Mouse (Mus musculus): ENCODE data around the gene Capn1. TPM values are rescaled to one million over a fixed set of nuclear protein-coding genes. Genes with fewer than 3 reads are reported as not detected.

Gene Capn1
- polyA plus RNA-seq, 2 experiments, result 25.6 to 28.0 TPM

DNA sequence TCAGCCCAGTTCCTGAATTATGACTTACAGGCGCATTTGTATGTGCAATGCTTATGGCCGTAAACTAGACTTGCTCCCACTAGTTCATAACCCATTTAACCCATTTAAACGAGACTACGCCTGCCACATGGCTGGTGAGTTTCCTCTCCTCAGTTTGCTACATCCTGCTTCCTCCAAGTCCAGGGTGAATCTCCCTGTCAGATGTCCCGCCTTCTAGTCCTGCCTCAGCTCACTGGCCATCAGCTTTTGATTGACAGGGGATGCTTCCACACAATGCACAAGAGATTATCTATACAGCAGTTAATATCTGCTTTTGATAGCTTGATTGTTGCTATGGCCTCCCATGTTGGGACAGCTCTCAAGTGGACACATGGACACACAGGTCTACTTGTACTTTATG is 38.6 kb upstream of the Capn1 start:
- ATAC-seq (ENCODE audit: insufficient read depth) (no peak), DNase-seq (ENCODE audit: low read depth in 3 of 3, low spot score in 3 of 3) (no peak)
- Histone ChIP-seq H3K36me3 (replicated peaks; ENCODE audit: control insufficient read depth, insufficient read depth, low read depth) (peaks cover 75% of the 10 kb centered on the region), H3K4me2 (ENCODE audit: low read depth) (no peak overlapping the region), H3K4me1 (replicated peaks; ENCODE audit: control insufficient read depth in 2 of 2, insufficient read depth in 2 of 2, low read length in 1 of 2) (peaks cover 13% of the 10 kb centered on the region in 2 experiments), H3K4me3 (ENCODE audit: insufficient read depth in 1 of 2, low read depth in 2 of 2, low read length in 2 of 2) (no peak overlapping the region), H3K27ac (no peak overlapping the region), H3K9me3 (ENCODE audit: control insufficient read depth, low read length) (no peaks in the 10 kb centered on the region), H3K27me3 (ENCODE audit: control insufficient read depth, insufficient read depth, low read length) (no peaks in the 10 kb centered on the region), H3K9ac (replicated peaks) (no peak overlapping the region)
- WGBS (ENCODE audit: insufficient replicate concordance), result 81% methylated on average over 5 of the region's 5 CpGs
- TF ChIP-seq EP300 (IDR thresholded peaks at IDR 0.05; ENCODE audit: low read depth), result no peak

DNA sequence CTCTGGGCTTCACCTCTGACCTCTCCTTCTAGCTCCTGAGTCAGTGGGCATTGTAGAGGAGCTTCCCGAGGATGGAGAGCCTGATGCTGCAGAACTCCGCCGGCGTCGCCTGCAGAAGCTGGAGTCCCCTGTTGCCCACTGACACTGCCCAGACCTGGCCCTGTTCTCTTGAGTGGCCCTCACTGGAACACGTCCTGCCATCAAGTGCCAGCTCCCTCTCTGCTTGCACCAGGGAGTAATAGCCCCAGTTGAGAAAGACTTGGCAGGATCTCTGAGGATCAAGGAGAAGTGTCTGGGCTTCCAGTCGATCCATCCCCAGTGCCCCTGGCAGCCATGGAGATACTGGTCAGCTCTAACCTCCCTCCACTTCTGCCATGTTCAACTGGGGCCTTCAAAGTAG is 36.8 kb upstream of the Capn1 start:
- no peak for DNase-seq (ENCODE audit: low read depth in 3 of 3, low spot score in 3 of 3)
- H3K9ac ChIP-seq (replicated peaks), result no peak overlapping the region
- no peaks in the 10 kb centered on the region for H3K27me3 ChIP-seq (ENCODE audit: control insufficient read depth, insufficient read depth, low read length)
- TF ChIP-seq CTCF (IDR thresholded peaks at IDR 0.05; ENCODE audit: low read depth) (no peak), EP300 (IDR thresholded peaks at IDR 0.05; ENCODE audit: low read depth) (no peak)
- peaks cover 77% of the 10 kb centered on the region for H3K36me3 ChIP-seq (replicated peaks; ENCODE audit: control insufficient read depth, insufficient read depth, low read depth)
- H3K9me3 ChIP-seq (ENCODE audit: control insufficient read depth, low read length), result no peaks in the 10 kb centered on the region
- H3K27ac ChIP-seq, result no peak overlapping the region
- no peak overlapping the region for H3K4me3 ChIP-seq (ENCODE audit: insufficient read depth in 1 of 2, low read depth in 2 of 2, low read length in 2 of 2)
- H3K4me1 ChIP-seq (replicated peaks; ENCODE audit: control insufficient read depth in 2 of 2, insufficient read depth in 2 of 2, low read length in 1 of 2), result peaks cover 19 to 20% of the 10 kb centered on the region in 2 experiments
- 85% methylated on average over 7 of the region's 7 CpGs for WGBS (ENCODE audit: insufficient replicate concordance)
- H3K4me2 ChIP-seq (ENCODE audit: low read depth), result no peak overlapping the region
- ATAC-seq (ENCODE audit: insufficient read depth), result no peak

DNA sequence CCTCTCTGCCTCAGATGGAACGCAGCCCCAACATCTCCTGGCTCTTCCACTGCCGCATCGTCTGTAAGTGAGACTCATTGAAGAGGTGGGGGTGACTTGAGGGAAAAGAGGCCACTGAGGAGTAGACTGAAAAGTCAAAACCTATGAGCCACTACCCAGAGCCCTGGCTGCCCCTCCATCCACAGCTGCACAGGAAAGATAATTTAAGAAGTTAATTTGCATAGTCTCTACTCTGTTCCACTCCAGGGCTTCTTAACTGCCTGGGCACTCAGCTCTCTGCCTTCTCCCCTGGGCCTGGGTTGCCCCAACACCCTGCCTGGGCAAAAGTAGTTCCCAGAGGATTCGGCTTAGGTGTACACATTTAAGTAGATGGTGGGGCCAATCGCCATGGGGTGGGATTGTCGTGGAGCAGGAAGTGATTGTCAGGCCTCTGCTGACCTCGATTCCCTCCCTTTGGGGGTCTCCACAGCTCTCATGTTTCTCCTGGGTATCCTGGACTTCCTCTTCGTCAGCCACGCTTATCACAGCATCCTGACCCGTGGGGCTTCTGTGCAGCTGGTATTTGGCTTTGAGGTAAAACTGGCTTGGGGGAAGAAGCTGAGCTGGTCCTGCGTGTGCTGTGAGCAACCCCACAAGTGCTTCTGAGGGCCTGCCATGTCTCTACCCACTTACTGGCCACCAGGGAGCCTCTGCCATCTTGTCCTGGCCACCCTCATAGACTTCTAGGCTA is 33.1 kb upstream of the Capn1 start:
- Histone ChIP-seq H3K4me2 (ENCODE audit: low read depth) (peak overlapping the region; percentile 99), H3K9me3 (ENCODE audit: control insufficient read depth, low read length) (no peaks in the 10 kb centered on the region), H3K9ac (replicated peaks) (no peak overlapping the region), H3K27me3 (ENCODE audit: control insufficient read depth, insufficient read depth, low read length) (no peaks in the 10 kb centered on the region), H3K4me3 (ENCODE audit: insufficient read depth in 1 of 2, low read depth in 2 of 2, low read length in 2 of 2) (0 out of 4 replicates have a peak overlapping the region, but pooled peaks of 1 of the 2 experiments have one; percentile 12), H3K36me3 (replicated peaks; ENCODE audit: control insufficient read depth, insufficient read depth, low read depth) (peaks cover 56% of the 10 kb centered on the region), H3K27ac (no peak overlapping the region), H3K4me1 (replicated peaks; ENCODE audit: control insufficient read depth in 2 of 2, insufficient read depth in 2 of 2, low read length in 1 of 2) (peaks cover 15 to 21% of the 10 kb centered on the region in 2 experiments)
- no peak for TF ChIP-seq EP300 (IDR thresholded peaks at IDR 0.05; ENCODE audit: low read depth)
- WGBS (ENCODE audit: insufficient replicate concordance), result 55% methylated on average over 11 of the region's 11 CpGs
- DNase-seq (ENCODE audit: low read depth in 3 of 3, low spot score in 3 of 3) (no peak), ATAC-seq (ENCODE audit: insufficient read depth) (no peak)

DNA sequence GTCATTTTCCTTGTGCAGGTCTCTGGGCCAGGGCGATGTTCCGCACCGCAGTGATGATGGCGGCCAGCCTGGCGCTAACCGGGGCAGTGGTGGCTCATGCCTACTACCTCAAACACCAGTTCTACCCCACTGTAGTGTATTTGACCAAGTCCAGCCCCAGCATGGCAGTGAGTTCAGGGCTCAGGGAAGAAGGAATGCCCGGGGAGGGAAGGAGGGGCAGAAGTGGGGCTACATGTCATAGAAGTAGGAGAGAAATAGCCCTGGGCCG is 32.1 kb upstream of the Capn1 start:
- peaks cover 47% of the 10 kb centered on the region for H3K36me3 ChIP-seq (replicated peaks; ENCODE audit: control insufficient read depth, insufficient read depth, low read depth)
- no peaks in the 10 kb centered on the region for H3K9me3 ChIP-seq (ENCODE audit: control insufficient read depth, low read length)
- ATAC-seq (ENCODE audit: insufficient read depth) (no peak), DNase-seq (ENCODE audit: low read depth in 3 of 3, low spot score in 3 of 3) (no peak)
- TF ChIP-seq CTCF (IDR thresholded peaks at IDR 0.05; ENCODE audit: low read depth) (no peak), EP300 (IDR thresholded peaks at IDR 0.05; ENCODE audit: low read depth) (no peak)
- no peaks in the 10 kb centered on the region for H3K27me3 ChIP-seq (ENCODE audit: control insufficient read depth, insufficient read depth, low read length)
- WGBS (ENCODE audit: insufficient replicate concordance), result 71% methylated on average over 8 of the region's 8 CpGs
- peak overlapping the region; percentile 97 for H3K9ac ChIP-seq (replicated peaks)
- peak overlapping the region; percentile 96 for H3K27ac ChIP-seq
- peak overlapping the region; percentile 90 to 91 for H3K4me3 ChIP-seq (ENCODE audit: insufficient read depth in 1 of 2, low read depth in 2 of 2, low read length in 2 of 2)
- peaks cover 15 to 21% of the 10 kb centered on the region in 2 experiments for H3K4me1 ChIP-seq (replicated peaks; ENCODE audit: control insufficient read depth in 2 of 2, insufficient read depth in 2 of 2, low read length in 1 of 2)
- H3K4me2 ChIP-seq (ENCODE audit: low read depth), result peak overlapping the region; percentile 99

DNA sequence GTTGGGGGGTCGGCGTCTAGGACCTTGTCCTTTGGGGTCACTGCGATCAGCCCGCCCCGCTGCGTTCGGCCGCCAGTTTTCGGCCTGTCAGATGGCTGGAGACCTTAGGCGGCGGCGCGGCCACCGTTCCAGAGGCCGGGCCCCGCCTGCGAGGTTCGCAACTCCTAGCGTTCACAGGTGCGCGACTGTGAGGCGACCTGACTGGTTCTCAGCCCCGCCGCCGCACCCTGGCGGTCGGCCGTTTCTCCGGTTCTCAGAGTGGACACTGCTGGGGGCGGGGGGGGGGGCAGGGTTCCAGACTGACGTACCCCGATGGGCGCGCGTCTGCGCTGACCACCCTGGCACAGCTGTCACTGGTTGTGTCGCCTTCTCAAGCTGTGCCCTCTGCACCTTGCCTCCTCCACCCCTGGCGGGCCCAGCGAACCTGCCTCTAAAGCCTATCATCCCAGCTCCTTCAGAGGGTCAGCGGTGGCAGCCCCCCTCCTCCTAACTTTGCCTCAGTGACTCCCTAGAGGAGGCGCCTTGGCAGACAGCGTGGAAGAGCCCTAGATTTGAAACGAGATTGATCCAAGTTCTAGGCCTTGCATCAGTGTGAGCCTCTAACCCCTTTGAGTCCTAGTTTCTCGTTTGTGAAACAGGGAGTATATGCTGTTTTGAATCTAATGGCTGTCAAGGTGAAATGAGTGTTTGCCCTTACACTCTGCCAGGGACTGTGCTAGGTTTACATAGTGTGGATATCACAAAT is 31.6 kb upstream of the Capn1 start:
- TF ChIP-seq CTCF (IDR thresholded peaks at IDR 0.05; ENCODE audit: low read depth) (peak; percentile 8; the same call in 1 of the 2 replicates), EP300 (IDR thresholded peaks at IDR 0.05; ENCODE audit: low read depth) (no peak)
- DNase-seq (ENCODE audit: low read depth in 3 of 3, low spot score in 3 of 3), result no peak
- WGBS (ENCODE audit: insufficient replicate concordance), result 2% methylated on average over 43 of the region's 44 CpGs

More for the DNA sequence above, 31.6 kb upstream of the Capn1 start:
- no peaks in the 10 kb centered on the region for H3K9me3 ChIP-seq (ENCODE audit: control insufficient read depth, low read length)
- H3K27ac ChIP-seq, result peak overlapping the region; percentile 96
- H3K9ac ChIP-seq (replicated peaks), result peak overlapping the region; percentile 97
- H3K27me3 ChIP-seq (ENCODE audit: control insufficient read depth, insufficient read depth, low read length), result no peaks in the 10 kb centered on the region
- H3K4me1 ChIP-seq (replicated peaks; ENCODE audit: control insufficient read depth in 2 of 2, insufficient read depth in 2 of 2, low read length in 1 of 2), result peaks cover 15 to 21% of the 10 kb centered on the region in 2 experiments
- peaks cover 42% of the 10 kb centered on the region for H3K36me3 ChIP-seq (replicated peaks; ENCODE audit: control insufficient read depth, insufficient read depth, low read depth)
- peak overlapping the region; percentile 99 for H3K4me2 ChIP-seq (ENCODE audit: low read depth)
- peak overlapping the region; percentile 90 to 91 for H3K4me3 ChIP-seq (ENCODE audit: insufficient read depth in 1 of 2, low read depth in 2 of 2, low read length in 2 of 2)
- ATAC-seq (ENCODE audit: insufficient read depth), result peak; percentile 13
